Comparison of ENCODE assay signal across 8 mouse cellular contexts in the genomic region with DNA sequence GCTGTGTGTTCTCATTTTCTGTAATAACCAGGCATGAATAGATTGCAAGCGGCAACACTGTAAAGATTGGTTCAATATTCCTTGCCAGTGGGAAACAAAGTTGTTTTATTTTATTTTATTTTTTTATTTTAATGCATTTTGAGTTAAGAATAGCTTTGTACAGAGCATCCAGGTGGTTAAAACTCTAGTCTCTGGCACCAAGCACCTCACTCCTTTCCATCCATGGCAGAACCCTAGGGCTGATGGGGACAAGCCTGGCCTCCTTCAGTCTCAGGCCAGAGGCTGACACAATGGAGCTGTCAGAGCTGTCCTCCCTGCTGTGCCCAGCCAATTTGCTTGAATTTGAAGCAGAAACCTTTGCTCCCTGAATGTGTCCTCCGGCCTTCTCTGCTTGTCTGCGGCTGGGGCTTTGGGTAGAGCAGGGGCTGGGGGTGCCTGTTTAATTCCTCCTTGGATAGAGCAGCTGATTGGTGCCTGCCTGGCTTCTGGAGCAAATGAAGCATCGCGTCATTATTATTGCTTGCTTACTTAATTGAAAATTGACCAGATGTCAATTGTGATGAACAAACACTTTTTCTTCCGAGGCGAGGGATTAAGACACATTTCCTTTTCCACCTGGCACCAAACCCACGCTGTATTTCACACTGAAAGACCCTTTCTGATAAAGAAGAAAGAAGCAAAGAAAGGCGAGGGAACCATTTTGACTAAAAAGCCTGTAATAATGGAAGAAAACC. TPM values are rescaled to one million over a fixed set of nuclear protein-coding genes. Genes with fewer than 3 reads are reported as not detected.
A peak's percentile ranks its signal among the peaks of the same experiment; 100 is the strongest.
DNase-seq lines count a peak whose midpoint lies in the region; ATAC-seq and TF ChIP-seq lines count a peak whose summit lies in the region.

No protein-coding gene starts in this region.

- H3K36me3 ChIP-seq in embryonic facial prominence, embryonic 11.5 days (replicated peaks; ENCODE audit: control insufficient read depth, insufficient read depth, low read depth, low read length), result no peaks in the 10 kb centered on the region
- H3K36me3 ChIP-seq in hindbrain, postnatal 0 days (ENCODE audit: insufficient read depth, low read length), result no peaks in the 10 kb centered on the region
- no peaks in the 10 kb centered on the region for H3K36me3 ChIP-seq in neural tube, embryonic 15.5 days
- no peaks in the 10 kb centered on the region for H3K36me3 ChIP-seq in liver, embryonic 12.5 days

- ATAC-seq in embryonic facial prominence, embryonic 11.5 days (replicated peaks; ENCODE audit: insufficient number of reproducible peaks, low FRiP score, low TSS enrichment, low read depth), result peak; percentile 72; the same call in 1 of the 2 replicates
- peak; percentile 86 for ATAC-seq in hindbrain, postnatal 0 days
- ATAC-seq in neural tube, embryonic 15.5 days (ENCODE audit: low FRiP score), result peak; percentile 83
- no peak for ATAC-seq in liver, embryonic 12.5 days

- H3K27ac ChIP-seq in embryonic facial prominence, embryonic 11.5 days (replicated peaks; ENCODE audit: low read depth, low read length), result no peak overlapping the region
- peak overlapping the region; percentile 72 for H3K27ac ChIP-seq in hindbrain, postnatal 0 days
- peak overlapping the region; percentile 82 for H3K27ac ChIP-seq in neural tube, embryonic 15.5 days (replicated peaks)
- no peak overlapping the region for H3K27ac ChIP-seq in liver, embryonic 12.5 days

- 40% methylated on average over 9 of the region's 9 CpGs for WGBS in embryonic facial prominence, embryonic 11.5 days
- 11% methylated on average over 9 of the region's 9 CpGs for WGBS in hindbrain, postnatal 0 days
- WGBS in neural tube, embryonic 15.5 days, result 17% methylated on average over 9 of the region's 9 CpGs
- WGBS in liver, embryonic 12.5 days (ENCODE audit: insufficient replicate concordance), result 50% methylated on average over 9 of the region's 9 CpGs

- peak overlapping the region; percentile 42 for H3K9ac ChIP-seq in embryonic facial prominence, embryonic 11.5 days (replicated peaks; ENCODE audit: low read length)
- 0 out of 2 replicates have a peak overlapping the region, but pooled peaks have one; percentile 6 for H3K9ac ChIP-seq in hindbrain, postnatal 0 days (replicated peaks; ENCODE audit: low read length)
- H3K9ac ChIP-seq in neural tube, embryonic 15.5 days (replicated peaks), result 0 out of 2 replicates have a peak overlapping the region, but pooled peaks have one; percentile 17
- H3K9ac ChIP-seq in liver, embryonic 12.5 days, result no peak overlapping the region

- H3K4me2 ChIP-seq in embryonic facial prominence, embryonic 11.5 days (ENCODE audit: low read depth, low read length), result no peak overlapping the region
- peak overlapping the region; percentile 23; the same call in 1 of the 2 replicates for H3K4me2 ChIP-seq in hindbrain, postnatal 0 days (ENCODE audit: low read depth, low read length)
- no peak overlapping the region; the same call in 1 of the 2 replicates for H3K4me2 ChIP-seq in neural tube, embryonic 15.5 days
- no peak overlapping the region for H3K4me2 ChIP-seq in liver, embryonic 12.5 days

- peak; percentile 89 for DNase-seq in left cerebral cortex, postnatal 4 days
- no peak for DNase-seq in left cerebral cortex, postnatal 25 days (ENCODE audit: low spot score in 2 of 2)
- peak; percentile 38 for DNase-seq in embryonic facial prominence, embryonic 11.5 days (ENCODE audit: low spot score)
- peak; percentile 79 for DNase-seq in hindbrain, postnatal 0 days (ENCODE audit: low spot score)
- DNase-seq in adrenal gland, postnatal 25 days, result no peak
- no peak for DNase-seq in lung, postnatal 4 days

- H3K9me3 ChIP-seq in embryonic facial prominence, embryonic 11.5 days (replicated peaks; ENCODE audit: control insufficient read depth, low read length), result no peaks in the 10 kb centered on the region
- H3K9me3 ChIP-seq in hindbrain, postnatal 0 days (ENCODE audit: low read length), result no peaks in the 10 kb centered on the region
- no peaks in the 10 kb centered on the region for H3K9me3 ChIP-seq in neural tube, embryonic 15.5 days (replicated peaks)
- no peaks in the 10 kb centered on the region for H3K9me3 ChIP-seq in liver, embryonic 12.5 days (replicated peaks)

- intact Hi-C loops in left cerebral cortex, postnatal 4 days (cut with DNase I), result loop anchor here (5.0 kb wide), 3 partner anchors 270 to 300 kb away; no protein-coding TSS in a partner anchor
- intact Hi-C loops in left cerebral cortex, postnatal 25 days (cut with DNase I), result loop anchor here (1.0 to 2.0 kb wide), 3 partner anchors 269 to 300 kb away; no protein-coding TSS in a partner anchor

- H3K4me1 ChIP-seq in embryonic facial prominence, embryonic 11.5 days (ENCODE audit: control insufficient read depth, insufficient read depth, low read length), result no peaks in the 10 kb centered on the region
- H3K4me1 ChIP-seq in hindbrain, postnatal 0 days (ENCODE audit: insufficient read depth, low read length), result peaks cover 5% of the 10 kb centered on the region; the same call in 1 of the 2 replicates
- peaks cover 13% of the 10 kb centered on the region for H3K4me1 ChIP-seq in neural tube, embryonic 15.5 days
- H3K4me1 ChIP-seq in liver, embryonic 12.5 days, result peaks cover 9% of the 10 kb centered on the region; the same call in 1 of the 2 replicates

- TF ChIP-seq CTCF in hindbrain, postnatal 0 days (IDR thresholded peaks at IDR 0.05; ENCODE audit: low read depth), result no peak

- peaks cover 2% of the 10 kb centered on the region; the same call in 1 of the 2 replicates for H3K27me3 ChIP-seq in embryonic facial prominence, embryonic 11.5 days (ENCODE audit: control insufficient read depth, insufficient read depth, low read length)
- H3K27me3 ChIP-seq in hindbrain, postnatal 0 days (ENCODE audit: insufficient read depth, low read length), result 0 out of 2 replicates have a peak, but pooled peaks cover 3% of the 10 kb centered on the region
- 0 out of 2 replicates have a peak, but pooled peaks cover 3% of the 10 kb centered on the region for H3K27me3 ChIP-seq in neural tube, embryonic 15.5 days (replicated peaks)
- peaks cover 5% of the 10 kb centered on the region; the same call in 1 of the 2 replicates for H3K27me3 ChIP-seq in liver, embryonic 12.5 days (replicated peaks)

- no peak overlapping the region for H3K4me3 ChIP-seq in embryonic facial prominence, embryonic 11.5 days (ENCODE audit: low read depth, low read length)
- H3K4me3 ChIP-seq in hindbrain, postnatal 0 days (ENCODE audit: low read length), result no peak overlapping the region
- H3K4me3 ChIP-seq in neural tube, embryonic 15.5 days (replicated peaks), result no peak overlapping the region
- no peak overlapping the region for H3K4me3 ChIP-seq in liver, embryonic 12.5 days

RNA-seq across cellular contexts. Expression of gene Rftn1, which starts 46.4 kb away (rescaled TPM):
- total RNA-seq in left cerebral cortex, postnatal 4 days (2021), result 10 to 100 TPM; 13.5 to 19.9 TPM
- total RNA-seq in left cerebral cortex, postnatal 25 days (2021), result 1 to 10 TPM; 7.3 to 9.2 TPM
- 5.5 and 6.5 TPM in 2 replicates for polyA plus RNA-seq in embryonic facial prominence, embryonic 11.5 days (2014; fragmentation: Nextera tagmentation; extraction: Ambion mirVana)
- 39.5 and 44.4 TPM in 2 replicates for total RNA-seq in hindbrain, postnatal 0 days (2014; rRNA removed)
- polyA plus RNA-seq in hindbrain, postnatal 0 days (2015; fragmentation: Nextera tagmentation; extraction: Ambion mirVana), result 18.2 and 19.7 TPM in 2 replicates
- 17.9 and 20.2 TPM in 2 replicates for polyA plus RNA-seq in neural tube, embryonic 15.5 days (2015; fragmentation: Nextera tagmentation; extraction: Ambion mirVana)
- 7.7 and 11.4 TPM in 2 replicates for total RNA-seq in adrenal gland, postnatal 25 days (2021)
- polyA plus RNA-seq in liver, embryonic 12.5 days (2016; fragmentation: Nextera tagmentation; extraction: Ambion mirVana), result 9.8 and 11.0 TPM in 2 replicates

RNA-seq across cellular contexts. Expression of gene Dazl, which starts 56.6 kb away (rescaled TPM):
- 1 to 10 TPM; 1.2 TPM for total RNA-seq in left cerebral cortex, postnatal 4 days (2021)
- 1 to 10 TPM; 3.8 to 4.5 TPM for total RNA-seq in left cerebral cortex, postnatal 25 days (2021)
- 0.60 TPM in 1 of 2 replicates, not detected in the other for polyA plus RNA-seq in embryonic facial prominence, embryonic 11.5 days (2014; fragmentation: Nextera tagmentation; extraction: Ambion mirVana)
- 0.42 TPM in 1 of 2 replicates, not detected in the other for total RNA-seq in hindbrain, postnatal 0 days (2014; rRNA removed)
- polyA plus RNA-seq in hindbrain, postnatal 0 days (2015; fragmentation: Nextera tagmentation; extraction: Ambion mirVana), result 0.48 and 1.9 TPM in 2 replicates
- 0.52 TPM in 2 replicates for polyA plus RNA-seq in neural tube, embryonic 15.5 days (2015; fragmentation: Nextera tagmentation; extraction: Ambion mirVana)
- total RNA-seq in adrenal gland, postnatal 25 days (2021), result 0.18 and 1.6 TPM in 2 replicates
- polyA plus RNA-seq in liver, embryonic 12.5 days (2016; fragmentation: Nextera tagmentation; extraction: Ambion mirVana), result 0.07 and 0.30 TPM in 2 replicates

Comparison
In these comparisons a context has a peak if more than half of its experiments do, and no peak if none do; other contexts are left out.
1. DNase-seq: peak in left cerebral cortex, postnatal 4 days (single experiment), embryonic facial prominence, embryonic 11.5 days (single experiment) and hindbrain, postnatal 0 days (single experiment); none in left cerebral cortex, postnatal 25 days (0 of 2), adrenal gland, postnatal 25 days (single experiment) and lung, postnatal 4 days (0 of 2).
2. H3K27ac ChIP-seq: peak in hindbrain, postnatal 0 days (single experiment) and neural tube, embryonic 15.5 days (single experiment); none in embryonic facial prominence, embryonic 11.5 days (single experiment) and liver, embryonic 12.5 days (single experiment).